Mouse (Mus musculus) neural tube, embryonic 15.5 days (tissue): ENCODE results near the gene Ddx27. TPM values are rescaled to one million over a fixed set of nuclear protein-coding genes. Genes with fewer than 3 reads are reported as not detected.

Experiments used
- ATAC-seq: fragments of 200-750 bp; cut with Nextera tagmentation; 2 replicates; pipeline ENCODE4 v1.8.0; 2017; ENCODE audit warnings: mild to moderate bottlenecking, moderate TSS enrichment, moderate library complexity; ENCODE audit not compliant: low FRiP score
- H3K27ac ChIP-seq: fragments of 300-500 bp; sonication (generic); replicated peaks from 2 replicates; pipeline ENCODE4 v1.5.1; 2015; ENCODE audit warnings: mild to moderate bottlenecking, inconsistent platforms
- H3K27me3 ChIP-seq: fragments of 300-500 bp; sonication (generic); replicated peaks from 2 replicates; pipeline ENCODE4 v1.6.1; 2015; ENCODE audit warnings: inconsistent platforms
- H3K36me3 ChIP-seq: fragments of 300-500 bp; sonication (generic); 2 replicates; pipeline ENCODE4 v1.6.1; 2015; ENCODE audit warnings: inconsistent platforms
- H3K4me1 ChIP-seq: fragments of 300-500 bp; sonication (generic); 2 replicates; pipeline ENCODE4 v1.6.1; 2015; ENCODE audit warnings: inconsistent platforms
- H3K4me2 ChIP-seq: fragments of 300-500 bp; sonication (generic); 2 replicates; pipeline ENCODE4 v1.6.1; 2015; ENCODE audit warnings: inconsistent platforms, mild to moderate bottlenecking, moderate library complexity
- H3K4me3 ChIP-seq: fragments of 300-500 bp; sonication (generic); replicated peaks from 2 replicates; pipeline ENCODE4 v1.5.1; 2015; ENCODE audit warnings: mild to moderate bottlenecking, inconsistent platforms
- H3K9ac ChIP-seq: fragments of 300-500 bp; sonication (generic); replicated peaks from 2 replicates; pipeline ENCODE4 v1.6.1; 2015; ENCODE audit warnings: mild to moderate bottlenecking, inconsistent platforms
- H3K9me3 ChIP-seq: fragments of 300-500 bp; sonication (generic); replicated peaks from 2 replicates; pipeline ENCODE4 v1.6.1; 2016; ENCODE audit warnings: inconsistent platforms
- WGBS: fragments of 180-500 bp; shearing (Covaris S2); methylation state at CpG from one replicate; pipeline ENCODE4 v1.1.7; 2015; ENCODE audit warnings: mixed read lengths; 5-methylcytosine and 5-hydroxymethylcytosine counted together
- polyA plus RNA-seq: library from polyadenylated mRNA; unstranded; fragments of >200 nt; fragmentation: Nextera tagmentation; extraction: Ambion mirVana; gene quantifications from 2 replicates; pipeline ENCODE4 v1.2.1, GENCODE M21; 2015

Ddx27 gene
- polyA plus RNA-seq, 1 experiment from 2014 or later = 32.5 TPM

GRCm38 (mm10) chr2:167058201-167058600 lies 43.2 kb downstream of the Ddx27 start:
- WGBS = 81% methylated on average over 3 of the region's 3 CpGs
- Histone ChIP-seq H3K27me3 (no peaks in the 10 kb centered on the region), H3K9me3 (no peaks in the 10 kb centered on the region), H3K36me3 (peaks cover 40% of the 10 kb centered on the region), H3K4me1 (peaks cover 46% of the 10 kb centered on the region), H3K27ac (no peak overlapping the region), H3K4me2 (no peak overlapping the region), H3K9ac (no peak overlapping the region), H3K4me3 (no peak overlapping the region)
- ATAC-seq = no peak

GRCm38 (mm10) chr2:167058814-167059387 lies 43.9 kb downstream of the Ddx27 start:
- no peaks in the 10 kb centered on the region for H3K27me3 ChIP-seq
- H3K9me3 ChIP-seq = no peaks in the 10 kb centered on the region
- H3K36me3 ChIP-seq = peaks cover 39% of the 10 kb centered on the region
- no peak overlapping the region for H3K4me3 ChIP-seq
- no peak overlapping the region for H3K27ac ChIP-seq
- 53% methylated on average over 3 of the region's 3 CpGs for WGBS
- no peak for ATAC-seq
- H3K9ac ChIP-seq = no peak overlapping the region
- no peak overlapping the region for H3K4me2 ChIP-seq
- peaks cover 39% of the 10 kb centered on the region for H3K4me1 ChIP-seq

- Histone ChIP-seq H3K36me3 (peaks cover 37% of the 10 kb centered on the region), H3K9ac (0 out of 2 replicates have a peak overlapping the region, but pooled peaks have one; percentile 9), H3K9me3 (no peaks in the 10 kb centered on the region), H3K4me2 (no peak overlapping the region), H3K4me3 (no peak overlapping the region), H3K4me1 (peaks cover 42% of the 10 kb centered on the region), H3K27ac (no peak overlapping the region), H3K27me3 (no peaks in the 10 kb centered on the region)
- 51% methylated on average over 8 of the region's 8 CpGs for WGBS
- ATAC-seq = no peak
These were observed 44.5 kb downstream of the Ddx27 start for GRCm38 (mm10) chr2:167059536-167059935.

DNA sequence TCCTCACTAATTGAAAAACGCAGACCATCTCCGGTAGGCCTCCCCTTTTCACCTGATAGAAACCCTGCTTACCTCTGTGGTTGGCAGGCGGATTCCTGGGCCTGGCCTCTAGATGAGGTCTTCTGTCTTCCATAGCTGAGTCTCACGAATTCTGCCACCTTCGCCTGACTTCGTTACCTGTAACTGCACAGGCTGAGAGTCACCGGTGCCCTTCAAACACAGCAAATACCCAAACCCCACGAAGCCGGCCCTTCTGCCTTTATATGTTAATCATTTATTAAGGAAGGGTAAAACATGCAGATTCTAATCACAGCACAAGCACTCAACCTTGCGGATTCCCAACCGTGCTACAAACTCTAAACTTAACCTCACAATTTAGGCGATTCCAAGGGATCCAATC lies 45.0 kb downstream of the Ddx27 start:
- H3K27me3 ChIP-seq = no peaks in the 10 kb centered on the region
- 0 out of 2 replicates have a peak overlapping the region, but pooled peaks have one; percentile 9 for H3K9ac ChIP-seq
- 66% methylated on average over 12 of the region's 12 CpGs for WGBS
- H3K9me3 ChIP-seq = no peaks in the 10 kb centered on the region
- H3K4me2 ChIP-seq = no peak overlapping the region
- H3K4me1 ChIP-seq = peaks cover 43% of the 10 kb centered on the region
- ATAC-seq = no peak
- no peak overlapping the region for H3K27ac ChIP-seq
- no peak overlapping the region for H3K4me3 ChIP-seq
- H3K36me3 ChIP-seq = peaks cover 36% of the 10 kb centered on the region

DNA sequence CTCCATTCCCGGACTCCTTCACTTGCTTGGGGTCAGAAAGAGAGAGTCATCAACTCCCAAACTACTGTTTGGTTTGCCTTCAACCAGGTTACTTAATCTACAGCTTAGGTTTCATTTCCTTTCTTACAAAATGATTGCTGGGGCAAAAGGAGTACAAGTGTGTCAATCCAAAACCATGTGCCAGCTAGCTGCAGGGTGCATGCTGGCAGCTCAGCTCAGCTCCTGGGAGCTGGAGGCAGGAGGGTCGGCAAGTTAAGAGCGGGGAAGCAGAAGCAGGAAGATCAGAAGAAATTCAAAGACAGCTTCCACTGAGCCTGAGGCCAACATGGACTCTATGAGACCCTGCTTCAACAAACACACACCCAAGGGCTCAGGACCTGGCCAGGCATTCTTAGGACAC lies 45.4 kb downstream of the Ddx27 start:
- no peak for ATAC-seq
- Histone ChIP-seq H3K4me1 (peaks cover 43% of the 10 kb centered on the region), H3K9ac (0 out of 2 replicates have a peak overlapping the region, but pooled peaks have one; percentile 9), H3K27me3 (no peaks in the 10 kb centered on the region), H3K4me3 (no peak overlapping the region), H3K4me2 (no peak overlapping the region), H3K27ac (no peak overlapping the region), H3K9me3 (no peaks in the 10 kb centered on the region), H3K36me3 (peaks cover 36% of the 10 kb centered on the region)
- 67% methylated on average over 3 of the region's 3 CpGs for whole genome bisulfite sequencing

- no peak for ATAC-seq
- H3K4me2 ChIP-seq = peak overlapping the region; percentile 83; the same call in 1 of the 2 replicates
- H3K9ac ChIP-seq = 0 out of 2 replicates have a peak overlapping the region, but pooled peaks have one; percentile 14
- no peak overlapping the region for H3K4me3 ChIP-seq
- H3K27me3 ChIP-seq = no peaks in the 10 kb centered on the region
- H3K36me3 ChIP-seq = peaks cover 37% of the 10 kb centered on the region
- no peak overlapping the region for H3K27ac ChIP-seq
- H3K4me1 ChIP-seq = peaks cover 43% of the 10 kb centered on the region
- H3K9me3 ChIP-seq = no peaks in the 10 kb centered on the region
These were observed 45.8 kb downstream of the Ddx27 start for GRCm38 (mm10) chr2:167060761-167061160.

DNA sequence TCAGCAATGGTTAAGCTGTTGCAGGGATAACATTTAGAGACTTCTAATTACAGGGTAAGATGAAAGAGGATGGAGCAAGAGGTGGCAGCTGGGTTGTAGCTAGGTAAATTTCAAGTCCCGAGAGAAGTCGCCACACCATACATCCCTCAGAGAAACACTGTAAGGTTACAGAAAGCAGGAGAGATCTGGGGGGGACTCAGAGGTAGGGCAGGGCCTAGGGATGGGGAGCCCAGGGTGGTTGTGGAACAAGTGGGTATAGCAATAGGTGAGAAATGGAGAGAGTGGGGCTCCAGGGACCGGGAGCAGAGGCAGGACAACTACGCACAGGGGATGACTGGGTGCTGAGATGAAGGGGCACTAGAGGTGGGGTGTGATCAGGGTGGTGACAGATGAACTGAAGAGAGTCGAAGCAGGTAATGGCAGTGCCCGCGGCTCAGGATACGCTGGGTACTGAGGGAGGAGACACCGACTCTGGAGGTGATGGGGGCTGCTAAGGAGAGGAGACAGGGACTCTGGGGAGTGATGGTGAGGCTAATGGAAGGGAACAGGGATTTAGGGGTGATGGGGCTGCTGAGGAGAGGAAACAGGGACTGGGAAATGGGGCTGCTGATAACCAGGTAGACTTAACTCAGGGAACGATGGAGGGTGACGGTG lies 46.5 kb downstream of the Ddx27 start:
- Histone ChIP-seq H3K27me3 (no peaks in the 10 kb centered on the region), H3K9me3 (no peaks in the 10 kb centered on the region), H3K4me3 (peak overlapping the region; percentile 88), H3K4me2 (peak overlapping the region; percentile 83), H3K9ac (peak overlapping the region; percentile 96), H3K36me3 (peaks cover 36% of the 10 kb centered on the region), H3K27ac (0 out of 2 replicates have a peak overlapping the region, but pooled peaks have one; percentile 33), H3K4me1 (peaks cover 46% of the 10 kb centered on the region)
- ATAC-seq = no peak
- WGBS = 22% methylated on average over 11 of the region's 11 CpGs

DNA sequence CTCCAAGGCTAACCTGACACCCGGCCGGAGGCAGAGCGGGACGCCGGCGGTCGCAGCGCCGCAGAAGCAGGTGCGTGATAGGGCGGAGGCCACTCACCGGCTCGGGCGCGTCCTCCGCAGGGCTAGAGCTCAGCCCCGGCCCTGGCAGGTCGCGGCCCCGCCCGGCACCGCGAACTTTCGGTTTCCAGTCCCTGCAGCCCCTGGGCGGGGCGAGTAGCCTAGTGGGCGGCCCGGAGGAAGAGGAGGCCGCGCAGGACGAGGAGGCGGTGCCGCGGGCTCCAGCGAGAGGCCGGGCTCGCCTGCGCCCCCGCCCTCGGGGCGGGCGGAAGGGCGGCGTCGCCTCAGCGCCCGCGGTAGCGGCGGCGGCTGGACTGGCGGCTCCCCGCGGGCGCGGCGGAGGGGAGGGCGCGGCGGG lies 47.5 kb downstream of the Ddx27 start:
- Histone ChIP-seq H3K27me3 (no peaks in the 10 kb centered on the region), H3K9me3 (no peaks in the 10 kb centered on the region), H3K4me2 (peak overlapping the region; percentile 83), H3K36me3 (peaks cover 33% of the 10 kb centered on the region), H3K4me1 (peaks cover 46% of the 10 kb centered on the region), H3K9ac (peak overlapping the region; percentile 96), H3K27ac (peak overlapping the region; percentile 95), H3K4me3 (peak overlapping the region; percentile 88)
- peak; percentile 88 for ATAC-seq
- 0% methylated on average over 20 of the region's 60 CpGs for WGBS

DNA sequence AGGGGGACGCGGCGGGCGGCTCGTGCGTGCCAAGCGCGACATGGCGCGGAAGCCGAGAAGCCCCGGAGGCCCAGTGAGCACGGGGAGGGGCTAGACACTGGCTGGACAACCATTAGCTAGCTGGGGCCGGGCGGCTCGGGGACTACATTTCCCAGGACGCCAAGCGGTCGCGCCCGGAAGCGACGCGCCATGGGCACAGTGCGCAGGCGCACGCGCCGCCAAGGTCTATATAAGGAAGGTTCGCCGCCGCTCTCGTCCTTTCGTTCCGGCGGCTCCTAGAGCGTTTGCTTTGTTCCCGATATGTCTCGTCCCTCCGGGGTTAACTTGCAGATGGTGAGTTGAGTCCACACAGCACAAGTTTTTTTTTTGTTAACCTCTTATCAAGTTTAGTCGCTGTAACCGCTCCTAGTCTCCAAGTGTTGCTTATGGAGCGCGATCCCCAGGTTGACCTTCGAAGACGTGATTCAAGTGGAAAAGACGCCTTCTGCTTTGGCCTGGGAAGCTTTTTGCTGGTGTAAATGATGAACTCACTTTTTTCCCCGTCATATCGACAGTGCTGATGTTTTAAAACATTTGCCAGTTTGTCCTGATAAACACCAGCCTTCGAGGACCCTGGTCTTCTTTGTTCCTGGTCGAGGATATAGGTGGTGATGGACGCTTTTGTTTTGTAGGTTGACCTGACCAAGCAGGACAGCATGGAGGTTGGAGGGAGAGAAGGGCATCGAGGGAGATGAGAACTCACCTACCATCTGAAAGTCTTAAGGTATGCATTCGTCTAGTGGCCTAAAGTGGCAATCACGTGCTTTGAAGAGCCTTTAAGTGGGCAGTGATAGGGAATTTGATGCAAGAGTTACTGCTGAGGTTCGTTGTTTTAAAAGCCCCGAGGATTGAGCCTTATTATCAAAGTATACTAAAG lies 48.2 kb downstream of the Ddx27 start, which contains the start of gene Znfx1:
Gene Znfx1, minus strand, starts transcription at position 51 of the 916 bp plus-strand sequence.
- under 1% methylated on average over 57 of the region's 57 CpGs for WGBS
- H3K27ac ChIP-seq = peak within 1 kb of the TSS; percentile 95

GRCm38 (mm10) chr2:167063906-167064496 lies 49.0 kb downstream of the Ddx27 start:
- WGBS = 2% methylated on average over 7 of the region's 7 CpGs
- Histone ChIP-seq H3K4me1 (peaks cover 46% of the 10 kb centered on the region), H3K9ac (peak overlapping the region; percentile 90), H3K36me3 (peaks cover 25% of the 10 kb centered on the region), H3K4me2 (peak overlapping the region; percentile 73), H3K27me3 (no peaks in the 10 kb centered on the region), H3K9me3 (no peaks in the 10 kb centered on the region), H3K4me3 (peak overlapping the region; percentile 88), H3K27ac (peak overlapping the region; percentile 95)
- no peak for ATAC-seq

More for the DNA sequence above, 48.2 kb downstream of the Ddx27 start, which contains the start of gene Znfx1:
- H3K4me2 ChIP-seq = peak within 1 kb of the TSS; percentile 83
- H3K9me3 ChIP-seq = no peaks in the 10 kb centered on the region
- peak; percentile 93 for ATAC-seq
- peaks cover 28% of the 10 kb centered on the region for H3K36me3 ChIP-seq
- peak within 1 kb of the TSS; percentile 96 for H3K9ac ChIP-seq
- no peaks in the 10 kb centered on the region for H3K27me3 ChIP-seq
- peak within 1 kb of the TSS; percentile 88 for H3K4me3 ChIP-seq
- peaks cover 46% of the 10 kb centered on the region for H3K4me1 ChIP-seq
